Mouse (Mus musculus): ENCODE measurements at regions not wholly inside any gene's neighbourhood (a gene's known extent, or its start where the extent isn't known, plus 50 kb on each side); places are given as distances from the start of the nearest gene placed in this dataset.
A peak's percentile ranks its signal among the peaks of the same experiment; 100 is the strongest.

- DNase-seq (ENCODE audit: low spot score), result no peak
- no peak overlapping the region for H3K9ac ChIP-seq (ENCODE audit: low read depth, low read length)
- no peaks in the 10 kb centered on the region for H3K36me3 ChIP-seq (ENCODE audit: control insufficient read depth, insufficient read depth, low read length)
- H3K4me3 ChIP-seq (ENCODE audit: low read depth, low read length), result no peak overlapping the region
- H3K9me3 ChIP-seq (ENCODE audit: control insufficient read depth, low read length), result no peaks in the 10 kb centered on the region
- 92% methylated on average over 4 of the region's 4 CpGs for WGBS
- ATAC-seq (ENCODE audit: low FRiP score), result no peak
- no peak overlapping the region for H3K27ac ChIP-seq (ENCODE audit: low read depth, low read length)
- H3K27me3 ChIP-seq (ENCODE audit: control insufficient read depth, insufficient read depth, low read length), result no peaks in the 10 kb centered on the region
- no peak overlapping the region for H3K4me2 ChIP-seq (replicated peaks; ENCODE audit: low read depth, low read length)
- H3K4me1 ChIP-seq (replicated peaks; ENCODE audit: control insufficient read depth, insufficient read depth, low read length), result no peaks in the 10 kb centered on the region
These were observed 577.9 kb upstream of the Nrsn1 start for GRCm38 (mm10) chr13:25848156-25848555.

DNA sequence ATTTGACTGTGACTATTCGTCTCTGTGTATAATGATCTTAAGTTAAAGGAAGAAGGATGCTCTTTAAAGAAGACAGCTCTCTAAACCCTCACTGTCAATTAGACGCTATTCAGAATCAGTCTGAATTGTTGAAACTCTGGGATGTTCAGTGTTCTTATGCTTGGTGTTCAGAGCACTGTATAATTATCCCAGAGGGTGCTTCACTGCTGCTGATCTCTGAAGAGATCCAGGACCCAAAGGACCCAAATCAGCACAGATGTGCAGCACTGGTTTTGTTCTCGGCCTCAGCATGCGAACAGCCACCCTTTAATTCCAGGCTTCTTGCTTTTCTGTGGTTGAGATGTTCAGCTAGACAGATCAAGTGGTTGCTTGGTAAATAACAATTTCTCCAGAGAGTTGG, 567.9 kb upstream of the Nrsn1 start:
- DNase-seq (ENCODE audit: low spot score) (no peak), ATAC-seq (ENCODE audit: low FRiP score) (no peak)
- H3K4me3 ChIP-seq (ENCODE audit: low read depth, low read length), result no peak overlapping the region
- H3K9me3 ChIP-seq (ENCODE audit: control insufficient read depth, low read length), result no peaks in the 10 kb centered on the region
- H3K27ac ChIP-seq (ENCODE audit: low read depth, low read length), result no peak overlapping the region
- WGBS, result 89% methylated on average over 4 of the region's 4 CpGs
- no peaks in the 10 kb centered on the region for H3K36me3 ChIP-seq (ENCODE audit: control insufficient read depth, insufficient read depth, low read length)
- no peak overlapping the region for H3K4me2 ChIP-seq (replicated peaks; ENCODE audit: low read depth, low read length)
- no peaks in the 10 kb centered on the region for H3K4me1 ChIP-seq (replicated peaks; ENCODE audit: control insufficient read depth, insufficient read depth, low read length)
- H3K9ac ChIP-seq (ENCODE audit: low read depth, low read length), result no peak overlapping the region
- H3K27me3 ChIP-seq (ENCODE audit: control insufficient read depth, insufficient read depth, low read length), result no peaks in the 10 kb centered on the region

DNA sequence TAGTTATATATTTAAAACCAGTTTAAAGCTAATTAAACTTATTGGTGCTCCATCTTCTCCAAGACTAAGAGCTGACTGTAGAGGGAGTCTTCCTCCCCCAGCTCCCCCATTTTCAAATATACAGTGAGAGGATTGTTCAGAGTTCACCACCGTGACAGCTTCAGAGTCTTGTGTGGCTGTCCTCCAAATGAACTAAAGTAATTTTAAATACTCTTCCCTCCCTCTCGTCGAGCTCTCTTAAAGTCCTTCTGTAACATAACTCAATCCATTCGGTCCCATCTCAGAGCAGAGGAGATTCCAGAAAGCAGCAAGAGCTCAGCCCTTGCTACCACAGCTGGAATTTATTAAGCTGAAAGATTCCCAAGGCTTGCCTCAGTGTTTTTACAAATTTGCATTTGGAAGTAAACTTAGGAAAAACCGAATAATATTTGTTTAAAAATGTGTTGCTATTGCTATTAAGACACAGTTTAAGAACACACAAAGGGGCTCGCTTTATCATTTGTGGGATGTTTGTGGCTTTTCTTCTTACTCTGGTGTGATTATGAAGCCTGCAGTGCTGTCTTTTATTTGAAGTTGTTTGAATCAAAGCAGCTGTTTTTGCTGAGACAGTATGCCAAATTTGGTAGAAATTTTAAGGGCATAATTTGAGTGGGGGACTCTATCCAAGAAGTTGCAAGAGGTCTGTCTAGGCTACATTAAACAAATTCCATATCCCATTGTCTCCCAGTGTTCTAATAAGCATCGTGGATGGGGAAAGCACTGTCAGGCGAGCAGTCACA, 559.0 kb upstream of the Nrsn1 start:
- H3K27me3 ChIP-seq (ENCODE audit: control insufficient read depth, insufficient read depth, low read length), result no peaks in the 10 kb centered on the region
- no peak for DNase-seq (ENCODE audit: low spot score)
- no peaks in the 10 kb centered on the region for H3K4me1 ChIP-seq (replicated peaks; ENCODE audit: control insufficient read depth, insufficient read depth, low read length)
- 66% methylated on average over 8 of the region's 8 CpGs for WGBS
- ATAC-seq (ENCODE audit: low FRiP score), result no peak
- H3K27ac ChIP-seq (ENCODE audit: low read depth, low read length), result no peak overlapping the region
- H3K9me3 ChIP-seq (ENCODE audit: control insufficient read depth, low read length), result no peaks in the 10 kb centered on the region
- no peak overlapping the region for H3K4me2 ChIP-seq (replicated peaks; ENCODE audit: low read depth, low read length)
- no peak overlapping the region for H3K4me3 ChIP-seq (ENCODE audit: low read depth, low read length)
- no peak overlapping the region for H3K9ac ChIP-seq (ENCODE audit: low read depth, low read length)
- H3K36me3 ChIP-seq (ENCODE audit: control insufficient read depth, insufficient read depth, low read length), result no peaks in the 10 kb centered on the region

GRCm38 (mm10) chr13:25808564-25809253, 538.4 kb upstream of the Nrsn1 start:
- H3K4me1 ChIP-seq (replicated peaks; ENCODE audit: control insufficient read depth, insufficient read depth, low read length), result no peaks in the 10 kb centered on the region
- H3K36me3 ChIP-seq (ENCODE audit: control insufficient read depth, insufficient read depth, low read length), result no peaks in the 10 kb centered on the region
- 89% methylated on average over 2 of the region's 2 CpGs for WGBS
- H3K9me3 ChIP-seq (ENCODE audit: control insufficient read depth, low read length), result no peaks in the 10 kb centered on the region
- no peak overlapping the region for H3K4me2 ChIP-seq (replicated peaks; ENCODE audit: low read depth, low read length)
- no peak overlapping the region for H3K27ac ChIP-seq (ENCODE audit: low read depth, low read length)
- DNase-seq (ENCODE audit: low spot score), result no peak
- H3K27me3 ChIP-seq (ENCODE audit: control insufficient read depth, insufficient read depth, low read length), result no peaks in the 10 kb centered on the region
- no peak for ATAC-seq (ENCODE audit: low FRiP score)
- no peak overlapping the region for H3K4me3 ChIP-seq (ENCODE audit: low read depth, low read length)
- H3K9ac ChIP-seq (ENCODE audit: low read depth, low read length), result no peak overlapping the region

DNA sequence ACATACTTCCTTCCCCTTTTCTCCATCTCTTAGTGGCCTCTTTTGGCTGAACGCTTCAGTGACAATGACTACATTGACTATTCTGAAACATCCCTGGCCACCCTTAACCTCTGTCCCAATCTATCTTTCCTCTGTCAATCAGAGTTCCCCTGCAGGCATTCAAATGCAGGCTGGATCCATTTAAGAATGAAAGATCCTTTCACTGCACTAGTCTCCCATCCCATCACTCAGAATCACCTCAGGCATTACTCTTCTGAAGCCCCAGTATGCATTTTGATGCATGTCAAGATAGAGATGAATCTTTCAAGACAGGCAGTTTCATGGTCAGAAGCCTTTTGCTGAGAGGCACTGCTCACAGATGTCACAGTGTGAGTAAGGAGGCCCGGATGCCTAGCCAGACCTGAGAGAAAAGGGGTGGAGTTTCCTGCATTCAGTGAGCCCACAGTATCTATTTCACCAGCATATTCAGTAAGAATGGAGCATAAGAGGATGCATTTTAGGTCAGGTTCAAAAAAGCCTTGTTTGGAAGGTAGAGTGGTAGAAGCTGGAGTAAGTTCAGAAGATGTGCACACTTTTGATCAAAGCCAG, 523.0 kb upstream of the Nrsn1 start:
- ATAC-seq (ENCODE audit: low FRiP score), result peak; percentile 47

GRCm38 (mm10) chr13:25781161-25781560, 510.9 kb upstream of the Nrsn1 start:
- no peaks in the 10 kb centered on the region for H3K4me1 ChIP-seq (replicated peaks; ENCODE audit: control insufficient read depth, insufficient read depth, low read length)
- H3K27ac ChIP-seq (ENCODE audit: low read depth, low read length), result no peak overlapping the region
- H3K9me3 ChIP-seq (ENCODE audit: control insufficient read depth, low read length), result no peaks in the 10 kb centered on the region
- WGBS, result 83% methylated on average over 5 of the region's 5 CpGs
- H3K36me3 ChIP-seq (ENCODE audit: control insufficient read depth, insufficient read depth, low read length), result no peaks in the 10 kb centered on the region
- DNase-seq (ENCODE audit: low spot score) (no peak), ATAC-seq (ENCODE audit: low FRiP score) (no peak)
- H3K4me2 ChIP-seq (replicated peaks; ENCODE audit: low read depth, low read length), result no peak overlapping the region
- no peak overlapping the region for H3K4me3 ChIP-seq (ENCODE audit: low read depth, low read length)
- no peak overlapping the region for H3K9ac ChIP-seq (ENCODE audit: low read depth, low read length)
- H3K27me3 ChIP-seq (ENCODE audit: control insufficient read depth, insufficient read depth, low read length), result no peaks in the 10 kb centered on the region

More for the DNA sequence above, 523.0 kb upstream of the Nrsn1 start:
- H3K4me1 ChIP-seq (replicated peaks; ENCODE audit: control insufficient read depth, insufficient read depth, low read length), result no peaks in the 10 kb centered on the region
- H3K4me2 ChIP-seq (replicated peaks; ENCODE audit: low read depth, low read length), result no peak overlapping the region
- no peaks in the 10 kb centered on the region for H3K27me3 ChIP-seq (ENCODE audit: control insufficient read depth, insufficient read depth, low read length)
- H3K36me3 ChIP-seq (ENCODE audit: control insufficient read depth, insufficient read depth, low read length), result no peaks in the 10 kb centered on the region
- H3K9me3 ChIP-seq (ENCODE audit: control insufficient read depth, low read length), result no peaks in the 10 kb centered on the region
- no peak overlapping the region for H3K27ac ChIP-seq (ENCODE audit: low read depth, low read length)
- 13% methylated on average over 2 of the region's 2 CpGs for WGBS
- DNase-seq (ENCODE audit: low spot score), result peak; percentile 16
- H3K4me3 ChIP-seq (ENCODE audit: low read depth, low read length), result no peak overlapping the region
- H3K9ac ChIP-seq (ENCODE audit: low read depth, low read length), result no peak overlapping the region

DNA sequence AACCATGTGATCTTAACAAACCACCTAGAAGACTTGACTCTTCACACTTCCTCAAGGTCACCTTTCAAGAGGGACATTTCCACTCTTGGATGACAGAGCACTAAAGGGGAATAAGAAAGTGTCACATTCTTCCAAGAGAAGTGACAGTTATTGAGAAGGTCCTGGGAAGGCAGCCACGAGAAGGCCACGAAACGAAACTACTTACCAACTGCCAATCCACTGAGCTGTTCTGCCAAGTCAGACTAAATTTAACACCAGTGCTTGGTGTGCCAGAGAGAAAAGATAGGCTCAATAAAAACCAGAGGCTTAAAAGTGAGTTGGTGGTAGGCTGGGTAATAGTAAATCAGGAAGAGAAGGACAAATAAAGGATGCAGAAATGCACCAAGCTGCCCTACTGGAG, 507.4 kb upstream of the Nrsn1 start:
- no peak for DNase-seq (ENCODE audit: low spot score)
- Histone ChIP-seq H3K9me3 (ENCODE audit: control insufficient read depth, low read length) (no peaks in the 10 kb centered on the region), H3K9ac (ENCODE audit: low read depth, low read length) (no peak overlapping the region), H3K27ac (ENCODE audit: low read depth, low read length) (no peak overlapping the region), H3K27me3 (ENCODE audit: control insufficient read depth, insufficient read depth, low read length) (no peaks in the 10 kb centered on the region), H3K4me2 (replicated peaks; ENCODE audit: low read depth, low read length) (no peak overlapping the region), H3K36me3 (ENCODE audit: control insufficient read depth, insufficient read depth, low read length) (no peaks in the 10 kb centered on the region), H3K4me3 (ENCODE audit: low read depth, low read length) (no peak overlapping the region), H3K4me1 (replicated peaks; ENCODE audit: control insufficient read depth, insufficient read depth, low read length) (no peaks in the 10 kb centered on the region)
- 88% methylated on average over 3 of the region's 3 CpGs for WGBS
- ATAC-seq (ENCODE audit: low FRiP score), result no peak

- 65% methylated on average over 2 of the region's 2 CpGs for WGBS
- H3K36me3 ChIP-seq (ENCODE audit: control insufficient read depth, insufficient read depth, low read length), result no peaks in the 10 kb centered on the region
- DNase-seq (ENCODE audit: low spot score), result no peak
- H3K4me1 ChIP-seq (replicated peaks; ENCODE audit: control insufficient read depth, insufficient read depth, low read length), result no peaks in the 10 kb centered on the region
- no peaks in the 10 kb centered on the region for H3K9me3 ChIP-seq (ENCODE audit: control insufficient read depth, low read length)
- no peak overlapping the region for H3K9ac ChIP-seq (ENCODE audit: low read depth, low read length)
- ATAC-seq (ENCODE audit: low FRiP score), result no peak
- no peaks in the 10 kb centered on the region for H3K27me3 ChIP-seq (ENCODE audit: control insufficient read depth, insufficient read depth, low read length)
- no peak overlapping the region for H3K4me2 ChIP-seq (replicated peaks; ENCODE audit: low read depth, low read length)
- H3K4me3 ChIP-seq (ENCODE audit: low read depth, low read length), result no peak overlapping the region
- no peak overlapping the region for H3K27ac ChIP-seq (ENCODE audit: low read depth, low read length)
These were observed 504.4 kb upstream of the Nrsn1 start for GRCm38 (mm10) chr13:25774586-25775182.
